ENCODE assay signal across 10 mouse cellular contexts in the genomic region with DNA sequence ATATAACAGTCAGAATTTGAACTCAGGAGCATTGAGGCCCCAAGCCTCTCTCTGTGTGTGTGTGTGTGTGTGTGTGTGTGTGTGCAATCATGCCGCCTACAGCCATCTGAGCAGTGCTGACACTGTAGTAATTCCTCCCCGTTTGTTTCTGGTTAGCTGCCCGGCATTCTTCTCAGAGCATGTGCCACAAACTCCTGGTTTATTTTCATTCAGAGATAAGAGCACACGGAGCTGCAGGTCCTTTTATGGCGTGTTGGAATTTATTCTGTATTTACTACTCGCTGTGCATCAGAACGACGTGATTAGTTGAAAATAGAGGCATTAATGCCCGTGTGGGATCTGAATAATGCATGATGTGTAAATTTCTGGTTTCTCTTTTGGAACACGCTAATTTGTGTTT. TPM values are rescaled to one million over a fixed set of nuclear protein-coding genes. Genes with fewer than 3 reads are reported as not detected.
DNase-seq lines count a peak whose midpoint lies in the region; ATAC-seq lines count a peak whose summit lies in the region.
"Had no signal": no experiment of that assay in that cellular context is flagged by ENCODE, and none has a peak within 500 bp of the region (broad histone marks: within the 10 kb centered on the region; RNA-seq: fewer than 3 reads in every experiment).

No protein-coding gene starts in this region.

- 31% methylated on average over 10 of the region's 10 CpGs for WGBS in forebrain, embryonic 16.5 days
- 58% methylated on average over 10 of the region's 10 CpGs for WGBS in forebrain, embryonic 13.5 days
- 39% methylated on average over 10 of the region's 10 CpGs for WGBS in lung, embryonic 16.5 days
- whole genome bisulfite sequencing in neural tube, embryonic 14.5 days, result 46% methylated on average over 10 of the region's 10 CpGs

- DNase-seq in lung, postnatal 25 days (ENCODE audit: low spot score), result no peak
- DNase-seq in heart, postnatal 10 days, result peak; percentile 80 to 83
- no peak for DNase-seq in cerebellum, postnatal 10 days
- no peak for DNase-seq in adrenal gland, adult 8-10 months
- DNase-seq: adrenal gland, postnatal 25 days; cerebellum, adult 9-11 months had no signal

- ATAC-seq in forebrain, embryonic 16.5 days, result peak; percentile 72
- ATAC-seq in forebrain, embryonic 13.5 days, result no peak
- no peak for ATAC-seq in lung, embryonic 16.5 days (ENCODE audit: low read depth)
- peak; percentile 21; the same call in 1 of the 2 replicates for ATAC-seq in neural tube, embryonic 14.5 days (ENCODE audit: low read depth)

- H3K9ac ChIP-seq in forebrain, embryonic 16.5 days (replicated peaks; ENCODE audit: low read depth, low read length), result no peak overlapping the region
- H3K9ac ChIP-seq in forebrain, embryonic 13.5 days, result no peak overlapping the region
- no peak overlapping the region for H3K9ac ChIP-seq in lung, embryonic 16.5 days (ENCODE audit: low read length)
- H3K9ac ChIP-seq in neural tube, embryonic 14.5 days (replicated peaks; ENCODE audit: low read depth, low read length), result no peak overlapping the region

- H3K27ac ChIP-seq in forebrain, embryonic 16.5 days (ENCODE audit: low read length), result no peak overlapping the region
- no peak overlapping the region for H3K27ac ChIP-seq in forebrain, embryonic 13.5 days
- H3K27ac ChIP-seq in lung, embryonic 16.5 days (ENCODE audit: low read length), result no peak overlapping the region; the same call in 1 of the 2 replicates
- H3K27ac ChIP-seq in neural tube, embryonic 14.5 days (ENCODE audit: low read depth, low read length), result no peak overlapping the region

- no peaks in the 10 kb centered on the region for H3K9me3 ChIP-seq in forebrain, embryonic 16.5 days (ENCODE audit: control insufficient read depth, low read length)
- H3K9me3 ChIP-seq in forebrain, embryonic 13.5 days (replicated peaks), result no peaks in the 10 kb centered on the region
- H3K9me3 ChIP-seq in lung, embryonic 16.5 days (ENCODE audit: control insufficient read depth, low read length), result peaks cover 4% of the 10 kb centered on the region; the same call in 1 of the 2 replicates
- no peaks in the 10 kb centered on the region for H3K9me3 ChIP-seq in neural tube, embryonic 14.5 days (ENCODE audit: control insufficient read depth, low read length)

- no peak overlapping the region for H3K4me3 ChIP-seq in forebrain, embryonic 16.5 days (replicated peaks; ENCODE audit: low read length)
- no peak overlapping the region for H3K4me3 ChIP-seq in forebrain, embryonic 13.5 days
- H3K4me3 ChIP-seq in lung, embryonic 16.5 days (ENCODE audit: low read length), result no peak overlapping the region
- H3K4me3 ChIP-seq in neural tube, embryonic 14.5 days (ENCODE audit: low read depth, low read length), result no peak overlapping the region

- peaks cover 9% of the 10 kb centered on the region for H3K4me1 ChIP-seq in forebrain, embryonic 16.5 days (replicated peaks; ENCODE audit: control insufficient read depth, insufficient read depth, low read length)
- 0 out of 2 replicates have a peak, but pooled peaks cover 3% of the 10 kb centered on the region for H3K4me1 ChIP-seq in forebrain, embryonic 13.5 days
- peaks cover 6% of the 10 kb centered on the region for H3K4me1 ChIP-seq in lung, embryonic 16.5 days (replicated peaks; ENCODE audit: control insufficient read depth, insufficient read depth, low read length)
- H3K4me1 ChIP-seq in neural tube, embryonic 14.5 days (ENCODE audit: control insufficient read depth, insufficient read depth, low read length), result no peaks in the 10 kb centered on the region

- intact Hi-C loops in heart, postnatal 10 days (cut with DNase I), result loop anchor here (2.0 kb wide), 1 partner anchor 50 kb away; a partner anchor contains a TSS

- no peaks in the 10 kb centered on the region for H3K36me3 ChIP-seq in forebrain, embryonic 16.5 days (ENCODE audit: control insufficient read depth, insufficient read depth)
- H3K36me3 ChIP-seq in forebrain, embryonic 13.5 days (ENCODE audit: poor library complexity, severe bottlenecking), result no peaks in the 10 kb centered on the region
- no peaks in the 10 kb centered on the region for H3K36me3 ChIP-seq in lung, embryonic 16.5 days (ENCODE audit: control insufficient read depth, insufficient read depth, low read length)
- no peaks in the 10 kb centered on the region for H3K36me3 ChIP-seq in neural tube, embryonic 14.5 days (ENCODE audit: control insufficient read depth, insufficient read depth, low read length)

- no peaks in the 10 kb centered on the region for H3K27me3 ChIP-seq in forebrain, embryonic 16.5 days (replicated peaks; ENCODE audit: control insufficient read depth, insufficient read depth, low read length)
- no peaks in the 10 kb centered on the region for H3K27me3 ChIP-seq in forebrain, embryonic 13.5 days
- H3K27me3 ChIP-seq in lung, embryonic 16.5 days (ENCODE audit: control insufficient read depth, insufficient read depth, low read depth, low read length), result no peaks in the 10 kb centered on the region
- no peaks in the 10 kb centered on the region for H3K27me3 ChIP-seq in neural tube, embryonic 14.5 days (ENCODE audit: control insufficient read depth, insufficient read depth, low read length)

- H3K4me2 ChIP-seq in forebrain, embryonic 16.5 days (ENCODE audit: low read length), result peak overlapping the region; percentile 25
- no peak overlapping the region for H3K4me2 ChIP-seq in forebrain, embryonic 13.5 days
- peak overlapping the region; percentile 22; the same call in 1 of the 2 replicates for H3K4me2 ChIP-seq in lung, embryonic 16.5 days (ENCODE audit: low read depth, low read length)
- no peak overlapping the region for H3K4me2 ChIP-seq in neural tube, embryonic 14.5 days (ENCODE audit: low read depth, low read length)

RNA-seq across cellular contexts. Expression of a gene that starts 49.6 kb away (rescaled TPM):
- 161 and 200 TPM in 2 replicates for polyA plus RNA-seq in forebrain, embryonic 16.5 days (2015; fragmentation: Nextera tagmentation; extraction: Ambion mirVana)
- polyA plus RNA-seq in forebrain, embryonic 13.5 days (2015; fragmentation: Nextera tagmentation; extraction: Ambion mirVana), result 148 and 156 TPM in 2 replicates
- polyA plus RNA-seq in lung, embryonic 16.5 days (2015; fragmentation: Nextera tagmentation; extraction: Ambion mirVana), result 143 and 155 TPM in 2 replicates
- total RNA-seq in heart, postnatal 10 days (2021), result 100 to 1,000 TPM; 312 to 340 TPM
- 126 and 151 TPM in 2 replicates for polyA plus RNA-seq in neural tube, embryonic 14.5 days (2014; fragmentation: Nextera tagmentation; extraction: Ambion mirVana)
- 100 to 1,000 TPM; 132 to 148 (median 137) TPM for total RNA-seq in adrenal gland, adult 8-10 months (2022)

Comparison
In these comparisons a context has a peak if more than half of its experiments do, and no peak if none do; other contexts are left out.
1. ATAC-seq: peak in forebrain, embryonic 16.5 days (single experiment) and neural tube, embryonic 14.5 days (single experiment); none in forebrain, embryonic 13.5 days (single experiment) and lung, embryonic 16.5 days (single experiment).
2. H3K4me2 ChIP-seq: peak in forebrain, embryonic 16.5 days (single experiment) and lung, embryonic 16.5 days (single experiment); none in forebrain, embryonic 13.5 days (single experiment) and neural tube, embryonic 14.5 days (single experiment).
3. DNase-seq: peak in heart, postnatal 10 days (2 of 2); none in lung, postnatal 25 days (single experiment), cerebellum, postnatal 10 days (0 of 2) and adrenal gland, adult 8-10 months (single experiment).